Mouse (Mus musculus): ENCODE results near the gene Rassf2. TPM values are rescaled to one million over a fixed set of nuclear protein-coding genes. Genes with fewer than 3 reads are reported as not detected.

Gene Rassf2
- polyA plus RNA-seq, 1 experiment = 2.8 TPM

DNA sequence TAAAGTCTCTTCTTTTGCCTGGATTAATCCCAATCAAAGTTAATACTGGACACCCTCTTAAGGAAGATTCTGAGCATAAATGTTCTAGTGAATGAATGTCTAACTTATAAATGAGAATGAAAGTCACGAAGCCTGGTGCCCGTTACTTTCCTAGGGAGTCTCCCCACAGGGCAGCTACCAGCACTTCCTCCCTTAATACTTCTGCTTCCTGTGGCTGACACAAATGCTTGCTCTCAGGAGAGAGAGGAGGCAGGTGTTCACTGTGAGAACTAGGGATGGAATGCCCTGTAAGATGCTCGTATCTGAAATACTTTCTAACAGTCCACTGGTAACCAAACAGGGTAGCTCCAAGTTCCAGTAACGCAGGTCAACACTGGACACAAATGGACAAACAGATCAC is 23.8 kb upstream of the Rassf2 start:
- peaks cover 61% of the 10 kb centered on the region for H3K36me3 ChIP-seq (replicated peaks; ENCODE audit: low read length)

DNA sequence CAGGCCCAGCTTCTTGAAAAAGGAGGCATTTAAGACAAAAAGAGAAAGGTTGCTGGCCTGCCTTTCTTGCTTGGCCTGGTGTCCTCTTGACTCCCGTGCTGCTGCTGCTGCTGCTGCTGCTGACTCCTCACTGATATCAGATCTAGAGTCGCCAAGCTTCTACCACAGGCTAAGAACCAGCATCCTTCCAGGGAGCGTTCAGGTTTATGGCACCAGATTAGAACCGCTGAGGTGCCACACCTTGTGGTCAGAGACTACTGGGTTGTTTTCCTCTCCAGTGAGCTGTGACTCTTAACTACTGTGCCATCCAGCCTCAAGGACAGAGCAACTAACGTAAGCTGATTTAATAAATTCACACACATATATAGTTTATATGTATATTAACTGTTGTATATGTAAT is 21.7 kb upstream of the Rassf2 start:
- Histone ChIP-seq H3K27me3 (replicated peaks) (no peaks in the 10 kb centered on the region), H3K9me3 (peaks cover 10% of the 10 kb centered on the region), H3K4me3 (replicated peaks) (no peak overlapping the region), H3K36me3 (replicated peaks; ENCODE audit: low read length) (peaks cover 43% of the 10 kb centered on the region), H3K4me1 (peaks cover 57% of the 10 kb centered on the region)
- TF ChIP-seq FLI1 (IDR thresholded peaks at IDR 0.05; ENCODE audit: low read length) = no peak
- no peak for TF ChIP-seq GATA1 (IDR thresholded peaks at IDR 0.05; ENCODE audit: borderline replicate concordance, low read length)

More for the DNA sequence above, 23.8 kb upstream of the Rassf2 start:
- Histone ChIP-seq H3K4me1 (peaks cover 60% of the 10 kb centered on the region), H3K9me3 (peaks cover 2% of the 10 kb centered on the region; the same call in 1 of the 2 replicates), H3K4me3 (replicated peaks) (no peak overlapping the region), H3K27me3 (replicated peaks) (no peaks in the 10 kb centered on the region)
- TF ChIP-seq GATA1 (IDR thresholded peaks at IDR 0.05; ENCODE audit: borderline replicate concordance, low read length) = no peak
- TF ChIP-seq FLI1 (IDR thresholded peaks at IDR 0.05; ENCODE audit: low read length) = no peak

DNA sequence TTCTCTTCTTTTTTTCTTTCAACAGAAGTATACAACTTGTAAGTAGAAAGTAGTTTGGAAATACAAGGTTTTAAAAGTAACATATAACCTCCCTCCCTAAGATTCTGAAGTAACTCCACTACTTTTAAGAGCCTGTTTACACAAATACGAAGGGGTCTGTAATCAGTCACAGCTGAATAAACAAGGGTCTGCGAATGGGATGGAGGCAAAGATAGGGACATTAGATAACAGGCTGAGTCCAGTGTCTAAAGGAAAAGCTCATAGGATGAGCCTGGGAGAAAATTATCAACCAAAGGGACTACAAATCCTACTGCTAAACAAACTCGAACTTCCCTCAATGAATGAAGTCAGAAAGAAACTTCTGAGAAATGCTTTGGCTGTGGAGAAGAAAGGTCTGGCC is 19.9 kb upstream of the Rassf2 start:
- Histone ChIP-seq H3K4me1 (peaks cover 42% of the 10 kb centered on the region), H3K36me3 (replicated peaks; ENCODE audit: low read length) (peaks cover 24% of the 10 kb centered on the region), H3K4me3 (replicated peaks) (no peak overlapping the region), H3K27me3 (replicated peaks) (peaks cover 3% of the 10 kb centered on the region), H3K9me3 (peaks cover 10% of the 10 kb centered on the region)
- TF ChIP-seq GATA1 (IDR thresholded peaks at IDR 0.05; ENCODE audit: borderline replicate concordance, low read length) (no peak), FLI1 (IDR thresholded peaks at IDR 0.05; ENCODE audit: low read length) (no peak)

DNA sequence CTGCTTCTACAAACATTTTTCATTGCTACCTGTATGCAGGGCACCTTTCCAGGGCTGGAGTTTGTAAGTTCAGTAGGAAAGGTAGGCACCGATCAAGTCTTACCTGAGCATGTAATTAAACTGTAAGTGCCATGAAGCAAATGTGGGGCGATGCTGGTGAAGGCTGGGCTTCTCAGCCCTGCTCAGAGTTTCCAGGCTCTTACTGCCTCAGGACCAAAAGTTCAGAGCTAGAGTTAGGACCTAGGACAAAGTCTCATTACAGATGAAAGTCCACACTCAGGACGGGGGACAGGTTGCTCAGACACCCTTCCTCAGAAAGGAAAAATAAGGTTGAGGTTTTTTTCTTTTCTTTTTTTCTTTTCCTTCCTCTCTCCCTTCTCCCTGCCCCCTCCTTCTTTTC is 19.4 kb upstream of the Rassf2 start:
- Histone ChIP-seq H3K4me3 (replicated peaks) (no peak overlapping the region), H3K27me3 (replicated peaks) (peaks cover 6% of the 10 kb centered on the region), H3K4me1 (peaks cover 38% of the 10 kb centered on the region), H3K36me3 (replicated peaks; ENCODE audit: low read length) (peaks cover 20% of the 10 kb centered on the region), H3K9me3 (peaks cover 10% of the 10 kb centered on the region)
- TF ChIP-seq GATA1 (IDR thresholded peaks at IDR 0.05; ENCODE audit: borderline replicate concordance, low read length) (no peak), FLI1 (IDR thresholded peaks at IDR 0.05; ENCODE audit: low read length) (no peak)

DNA sequence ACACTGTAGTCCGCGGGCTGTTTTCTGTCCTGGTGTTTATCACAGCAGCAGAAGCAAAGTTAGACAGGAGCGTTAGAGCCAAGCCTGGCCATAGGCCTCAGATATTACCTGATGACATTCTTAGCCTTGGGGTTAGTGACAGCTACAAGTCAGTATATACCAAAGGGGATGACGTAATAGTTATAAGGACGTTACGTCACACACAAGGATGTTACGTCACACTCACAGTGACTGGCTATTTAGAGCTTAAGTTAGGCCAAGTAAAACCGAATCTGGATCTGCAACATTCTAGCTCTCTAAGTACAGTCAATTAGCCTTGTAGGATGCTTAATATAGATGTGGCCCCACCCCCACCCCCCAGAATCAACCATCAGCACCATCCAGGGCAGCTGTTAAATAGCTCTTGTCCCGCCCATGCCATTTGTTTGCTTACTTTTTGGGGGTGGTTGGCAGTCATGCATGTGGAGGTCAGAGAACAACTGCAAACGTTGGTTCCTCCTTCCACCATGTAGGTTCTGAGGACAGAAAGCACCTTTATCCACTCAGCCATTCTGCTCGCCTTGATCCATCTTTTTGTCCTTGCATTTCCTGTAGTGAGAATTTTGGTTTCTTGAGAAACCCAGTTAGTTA is 18.2 kb upstream of the Rassf2 start:
- TF ChIP-seq GATA1 (IDR thresholded peaks at IDR 0.05; ENCODE audit: borderline replicate concordance, low read length) (no peak), FLI1 (IDR thresholded peaks at IDR 0.05; ENCODE audit: low read length) (no peak)
- Histone ChIP-seq H3K36me3 (replicated peaks; ENCODE audit: low read length) (peaks cover 9% of the 10 kb centered on the region), H3K4me3 (replicated peaks) (no peak overlapping the region), H3K27me3 (replicated peaks) (peaks cover 18% of the 10 kb centered on the region), H3K4me1 (peaks cover 29% of the 10 kb centered on the region), H3K9me3 (peaks cover 10% of the 10 kb centered on the region)

GRCm38 (mm10) chr2:132047364-132047763 is 17.3 kb upstream of the Rassf2 start:
- peaks cover 24% of the 10 kb centered on the region for H3K27me3 ChIP-seq (replicated peaks)
- TF ChIP-seq GATA1 (IDR thresholded peaks at IDR 0.05; ENCODE audit: borderline replicate concordance, low read length) (no peak), FLI1 (IDR thresholded peaks at IDR 0.05; ENCODE audit: low read length) (no peak)
- H3K9me3 ChIP-seq = peaks cover 10% of the 10 kb centered on the region
- peaks cover 4% of the 10 kb centered on the region for H3K36me3 ChIP-seq (replicated peaks; ENCODE audit: low read length)
- peaks cover 23% of the 10 kb centered on the region for H3K4me1 ChIP-seq
- H3K4me3 ChIP-seq (replicated peaks) = no peak overlapping the region

DNA sequence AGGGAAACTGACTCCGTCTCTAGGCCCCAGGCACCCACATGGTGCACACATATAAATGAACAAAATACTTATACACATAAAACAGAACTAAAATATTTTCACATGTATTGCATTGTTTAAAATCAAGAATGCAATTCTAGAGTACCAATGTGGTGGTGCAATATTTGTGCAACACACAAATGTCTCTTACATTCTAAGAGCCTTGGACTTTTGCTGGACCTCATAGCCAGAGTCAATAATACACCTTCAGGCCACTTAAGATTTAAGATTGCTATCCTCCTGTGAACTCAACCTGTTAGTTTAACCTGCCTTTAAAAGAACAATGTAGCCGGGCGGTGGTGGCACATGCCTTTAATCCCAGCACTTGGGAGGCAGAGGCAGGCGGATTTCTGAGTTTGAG is 16.6 kb upstream of the Rassf2 start:
- Histone ChIP-seq H3K4me1 (peaks cover 17% of the 10 kb centered on the region), H3K9me3 (peaks cover 10% of the 10 kb centered on the region), H3K36me3 (replicated peaks; ENCODE audit: low read length) (peaks cover 1% of the 10 kb centered on the region), H3K4me3 (replicated peaks) (no peak overlapping the region), H3K27me3 (replicated peaks) (peaks cover 30% of the 10 kb centered on the region)
- TF ChIP-seq FLI1 (IDR thresholded peaks at IDR 0.05; ENCODE audit: low read length) (no peak), GATA1 (IDR thresholded peaks at IDR 0.05; ENCODE audit: borderline replicate concordance, low read length) (no peak)

DNA sequence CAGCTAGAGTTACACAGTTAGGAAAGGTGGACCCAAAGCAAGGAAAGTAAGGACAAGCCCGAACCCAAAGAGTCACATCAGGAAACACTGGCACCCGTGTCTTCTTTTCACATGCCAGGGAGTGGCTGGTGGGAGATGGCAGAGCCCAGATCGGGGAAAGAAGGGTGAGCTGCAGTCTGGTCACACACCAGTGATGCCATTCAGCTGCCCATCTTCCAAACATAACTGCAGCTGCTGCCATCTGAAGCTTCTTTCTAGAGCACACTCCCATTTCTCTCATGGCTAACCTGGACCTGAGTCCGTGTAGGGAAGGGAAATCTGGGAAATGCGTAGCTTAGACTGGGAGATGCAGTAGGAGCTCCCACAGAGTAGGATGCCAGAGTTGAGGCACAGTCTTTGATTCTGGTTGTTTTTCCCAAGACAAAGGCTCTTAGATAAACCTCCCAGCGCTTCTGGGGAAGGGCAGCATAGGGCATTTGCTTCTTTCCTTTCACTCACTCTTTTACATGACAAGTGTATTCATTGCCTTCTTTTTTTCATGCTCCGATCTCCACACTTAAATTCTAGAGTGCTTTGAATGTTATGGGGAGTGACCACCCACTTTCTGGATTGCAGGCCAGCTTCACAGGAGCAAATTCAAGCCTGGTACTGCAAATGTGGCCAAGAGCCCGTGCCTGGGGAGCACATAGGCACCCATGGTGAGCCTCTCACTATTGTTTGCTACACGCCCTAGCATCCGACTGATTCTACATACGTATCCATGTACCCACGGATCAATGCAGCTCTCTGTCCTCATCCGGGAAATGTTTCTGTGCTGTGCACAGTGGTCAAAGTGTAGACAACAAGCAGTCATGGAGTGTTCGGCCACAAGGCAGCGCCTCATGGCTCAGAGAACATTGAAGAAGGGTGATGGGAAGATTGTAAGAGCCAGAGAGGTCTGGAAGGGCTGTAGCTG is 14.5 kb upstream of the Rassf2 start:
- no peak for TF ChIP-seq GATA1 (IDR thresholded peaks at IDR 0.05; ENCODE audit: borderline replicate concordance, low read length)
- TF ChIP-seq FLI1 (IDR thresholded peaks at IDR 0.05; ENCODE audit: low read length) = no peak

DNA sequence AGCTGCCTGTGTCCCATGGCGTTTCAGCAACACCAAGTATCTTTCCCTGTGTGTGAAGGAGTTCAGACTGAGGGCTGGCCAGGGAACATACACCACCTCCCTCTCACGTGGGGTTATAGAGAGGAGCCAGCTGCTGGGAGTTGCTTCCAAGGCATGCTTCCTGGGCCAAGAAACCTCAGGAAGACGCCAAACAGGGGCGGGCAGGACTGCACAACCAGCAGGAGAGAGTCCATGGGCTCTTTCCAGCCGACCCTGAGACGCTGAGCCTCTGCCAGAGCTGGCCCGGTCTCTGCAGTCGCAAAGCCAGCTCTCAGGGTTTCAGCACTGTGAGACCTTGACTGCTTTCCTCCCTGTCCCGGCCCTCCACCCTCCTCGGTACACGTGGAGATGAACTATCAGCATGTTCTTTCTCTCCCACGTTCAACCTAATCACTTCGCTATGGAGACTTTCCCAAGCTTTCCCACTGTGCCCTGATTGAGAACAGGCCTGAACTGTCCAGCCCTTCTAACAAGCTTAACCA is 13.1 kb upstream of the Rassf2 start:
- Histone ChIP-seq H3K27me3 (replicated peaks) (peaks cover 47% of the 10 kb centered on the region), H3K4me3 (replicated peaks) (no peak overlapping the region), H3K9me3 (0 out of 2 replicates have a peak, but pooled peaks cover 1% of the 10 kb centered on the region), H3K36me3 (replicated peaks; ENCODE audit: low read length) (no peaks in the 10 kb centered on the region), H3K4me1 (peaks cover 6% of the 10 kb centered on the region; the same call in 1 of the 2 replicates)
- no peak for TF ChIP-seq FLI1 (IDR thresholded peaks at IDR 0.05; ENCODE audit: low read length)
- TF ChIP-seq GATA1 (IDR thresholded peaks at IDR 0.05; ENCODE audit: borderline replicate concordance, low read length) = no peak

More for the DNA sequence above, 14.5 kb upstream of the Rassf2 start:
- H3K36me3 ChIP-seq (replicated peaks; ENCODE audit: low read length) = no peaks in the 10 kb centered on the region
- peaks cover 43% of the 10 kb centered on the region for H3K27me3 ChIP-seq (replicated peaks)
- H3K4me1 ChIP-seq = peaks cover 12% of the 10 kb centered on the region
- H3K4me3 ChIP-seq (replicated peaks) = no peak overlapping the region
- peaks cover 10% of the 10 kb centered on the region for H3K9me3 ChIP-seq

Measured in megakaryocyte, embryonic 14.5 days (primary cell).